Mouse (Mus musculus): ENCODE measurements around the gene Oas1h. TPM values are rescaled to one million over a fixed set of nuclear protein-coding genes. Genes with fewer than 3 reads are reported as not detected.
"Not testable (repeated sequence)": the region's sequence is repeated elsewhere in the genome, so short reads cannot be mapped to it uniquely, and the experiment has no call there.

Gene Oas1h
- total RNA-seq (2021), result not detected

DNA sequence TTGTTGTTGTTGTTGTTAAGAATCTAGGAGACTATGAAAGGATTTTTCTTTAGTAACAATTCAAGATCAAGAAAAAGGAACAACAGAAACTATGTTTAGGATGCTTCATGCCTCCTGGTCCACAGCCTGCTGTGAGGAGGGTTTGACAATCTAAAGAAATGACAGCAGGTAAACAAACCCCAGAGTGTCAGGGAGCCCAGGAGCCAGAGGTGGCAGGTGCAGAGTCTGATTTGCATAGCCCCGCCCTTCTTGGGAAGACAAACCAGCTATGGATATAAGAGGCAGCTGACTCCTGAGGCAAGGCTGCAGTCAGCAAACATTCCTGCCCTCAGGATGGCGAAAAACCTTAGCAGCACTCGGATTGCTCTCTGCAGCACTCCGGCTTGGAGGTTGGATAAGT is at the start of gene Oas1h:
Oas1h (plus strand) TSS at position 301 of the 400 bp plus-strand sequence.
- DNase-seq, result no peak

DNA sequence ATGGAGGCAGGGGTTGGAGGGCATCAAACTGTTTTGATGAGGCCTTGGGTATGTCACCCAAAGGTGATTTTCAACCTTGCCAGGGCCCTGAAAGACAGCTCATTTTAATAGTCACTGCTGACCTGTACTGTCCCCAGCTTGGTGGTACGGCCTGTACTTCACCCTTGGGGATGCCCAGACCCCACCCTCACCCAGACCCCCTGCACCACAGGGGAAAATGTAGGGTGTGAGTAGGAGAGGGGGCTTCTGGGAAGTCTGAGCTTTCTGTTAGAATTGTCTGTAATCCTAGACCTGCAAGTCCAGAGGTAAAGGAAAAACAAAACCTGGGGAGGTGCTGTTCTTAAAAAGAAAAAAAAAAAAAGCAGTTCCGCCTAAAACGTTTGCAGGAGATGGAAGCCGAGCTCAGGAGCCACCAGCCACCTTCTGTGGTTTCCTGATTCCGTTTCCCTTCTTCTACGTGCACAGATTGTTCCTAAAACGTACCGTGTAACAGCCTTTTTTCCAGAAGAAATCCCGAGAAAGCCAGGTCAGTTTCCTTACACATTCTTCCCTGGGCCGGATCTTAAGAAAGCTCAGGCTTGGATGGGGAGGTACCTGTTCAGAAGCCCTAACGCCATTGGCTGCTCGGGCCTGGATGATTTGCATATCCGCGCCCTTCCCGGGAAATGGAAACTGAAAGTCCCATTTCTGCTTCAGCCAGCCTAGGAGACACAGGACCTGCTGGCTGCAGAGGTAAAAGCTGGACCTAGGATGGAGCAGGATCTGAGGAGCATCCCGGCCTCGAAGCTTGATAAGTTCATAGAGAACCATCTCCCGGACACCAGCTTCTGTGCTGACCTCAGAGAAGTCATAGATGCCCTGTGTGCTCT is 49.0 kb upstream of the Oas1h start, which contains the start of gene Oas1c:
Oas1c (minus strand) TSS at position 564 of the 869 bp plus-strand sequence.
- peak; percentile 82 for DNase-seq

DNA sequence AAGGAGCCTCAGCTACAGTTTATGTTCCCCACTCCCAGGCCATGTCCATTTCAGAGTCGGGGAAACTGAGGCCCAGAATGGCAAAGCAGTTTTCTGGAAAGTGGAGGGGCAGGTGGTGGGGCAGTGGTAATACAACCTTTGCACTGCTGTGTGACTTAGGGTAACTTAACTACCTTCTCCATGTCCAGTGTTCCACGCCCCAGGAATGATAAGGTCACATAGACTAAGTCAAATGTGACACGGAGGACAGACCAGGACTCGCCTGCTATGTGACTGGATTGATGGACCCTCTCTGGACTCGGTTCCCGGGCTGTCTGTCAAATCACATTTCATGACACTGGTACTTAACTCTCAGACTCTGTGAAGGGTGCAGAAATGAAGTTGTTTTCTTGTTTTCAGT is 48.2 kb upstream of the Oas1h start:
- no peak for DNase-seq

DNA sequence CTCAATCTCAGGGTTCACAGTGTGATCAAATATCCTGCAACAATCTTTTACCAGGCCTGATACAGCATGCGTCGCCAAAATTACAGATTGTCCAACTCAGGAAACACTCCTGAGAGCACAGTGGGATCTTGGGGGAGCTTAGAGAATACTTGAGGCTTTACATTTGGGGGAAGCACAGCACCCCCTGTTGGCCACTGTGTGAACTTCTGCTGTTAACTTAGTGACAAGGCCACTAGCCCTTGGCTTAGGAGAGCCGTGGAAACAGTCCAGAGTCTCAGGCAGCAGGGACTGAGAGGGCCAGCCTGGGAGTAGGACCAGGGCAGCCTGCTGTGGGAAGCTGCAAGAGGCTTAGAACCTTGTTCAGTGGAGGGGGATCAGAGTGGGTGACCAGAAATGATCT is 45.3 kb upstream of the Oas1h start:
- DNase-seq, result peak; percentile 25

DNA sequence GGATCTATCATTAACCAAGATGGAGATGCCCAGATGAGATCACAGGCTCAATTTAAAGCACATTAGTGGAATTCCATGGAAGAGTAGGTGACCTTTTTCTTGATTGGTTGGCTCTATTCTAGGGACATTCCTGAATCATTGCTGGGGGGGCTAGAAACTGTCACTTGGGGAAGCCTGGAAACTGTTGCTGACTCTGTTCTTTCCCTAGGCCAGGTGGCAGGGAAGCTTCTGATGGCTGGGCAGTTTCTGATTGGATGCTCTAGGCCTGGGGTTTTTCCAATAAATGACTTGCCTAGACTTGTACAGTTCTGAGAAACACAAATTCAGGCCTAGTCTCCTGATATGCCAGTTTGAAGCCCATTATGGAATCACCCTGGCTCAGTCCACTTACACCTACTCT is 42.2 kb upstream of the Oas1h start:
- DNase-seq, result no peak

DNA sequence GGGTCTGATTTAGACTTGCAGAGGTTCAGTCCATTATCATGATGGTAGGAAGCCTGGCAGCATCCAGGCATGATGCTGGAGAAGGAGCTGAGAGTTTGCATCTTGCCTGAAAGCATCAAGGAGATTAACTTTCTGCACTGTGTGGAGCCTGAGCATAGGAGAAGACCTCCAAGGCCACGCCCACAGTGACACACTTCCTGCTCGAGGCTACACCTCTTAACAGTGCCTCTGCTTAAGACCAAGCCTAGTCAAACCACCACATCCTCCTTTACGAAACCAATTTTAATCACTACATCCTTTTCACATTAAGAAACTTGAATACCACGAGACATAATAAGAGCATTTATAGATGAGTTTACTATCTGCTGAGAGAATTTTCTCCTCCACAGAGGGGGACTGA is 30.2 kb upstream of the Oas1h start:
- no peak for DNase-seq

DNA sequence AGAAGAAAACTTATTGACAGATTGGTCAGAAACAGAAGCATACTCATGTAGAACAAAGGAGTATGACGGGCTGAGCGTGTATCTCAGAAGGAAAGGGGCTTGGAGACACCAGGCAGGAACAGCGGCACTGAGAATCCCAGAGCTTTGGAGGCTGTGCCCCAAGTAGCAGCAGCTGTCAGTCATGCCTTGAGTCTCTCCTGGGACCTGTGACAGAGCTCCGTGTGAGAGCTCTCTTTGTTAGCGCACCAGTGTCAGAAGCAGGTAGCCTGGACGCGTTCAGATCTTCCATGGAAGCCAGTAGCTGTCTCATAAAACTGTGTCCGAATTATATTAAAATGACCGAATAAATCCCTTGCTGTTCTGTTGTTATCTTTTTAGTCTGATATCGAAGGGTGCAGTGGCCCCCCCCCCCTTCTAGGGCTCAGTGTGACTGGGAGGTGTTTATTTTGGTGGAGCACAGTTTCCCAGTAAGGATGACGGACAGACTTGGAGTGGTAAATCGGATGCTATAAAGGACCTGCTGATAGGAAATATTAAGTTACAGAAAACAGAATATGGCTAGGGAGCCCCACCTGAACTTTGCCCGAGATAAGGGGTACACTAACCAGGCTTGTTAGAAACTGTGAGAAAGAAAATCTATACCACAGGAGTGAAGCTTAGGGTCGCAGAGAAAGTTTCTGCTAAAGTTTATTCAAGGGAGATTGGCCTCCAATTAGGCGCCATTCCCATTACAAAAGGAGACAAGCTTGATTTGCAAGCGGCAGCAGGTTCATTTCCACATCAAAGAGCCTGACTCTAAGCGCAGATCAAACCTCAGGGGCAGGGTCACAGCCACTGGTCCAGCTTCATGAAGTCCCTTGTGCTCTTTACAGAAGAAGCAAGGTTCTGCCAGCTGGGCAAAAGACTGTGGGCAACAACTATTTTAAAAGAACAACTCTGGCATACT is 27.6 kb upstream of the Oas1h start:
- no peak for DNase-seq

DNA sequence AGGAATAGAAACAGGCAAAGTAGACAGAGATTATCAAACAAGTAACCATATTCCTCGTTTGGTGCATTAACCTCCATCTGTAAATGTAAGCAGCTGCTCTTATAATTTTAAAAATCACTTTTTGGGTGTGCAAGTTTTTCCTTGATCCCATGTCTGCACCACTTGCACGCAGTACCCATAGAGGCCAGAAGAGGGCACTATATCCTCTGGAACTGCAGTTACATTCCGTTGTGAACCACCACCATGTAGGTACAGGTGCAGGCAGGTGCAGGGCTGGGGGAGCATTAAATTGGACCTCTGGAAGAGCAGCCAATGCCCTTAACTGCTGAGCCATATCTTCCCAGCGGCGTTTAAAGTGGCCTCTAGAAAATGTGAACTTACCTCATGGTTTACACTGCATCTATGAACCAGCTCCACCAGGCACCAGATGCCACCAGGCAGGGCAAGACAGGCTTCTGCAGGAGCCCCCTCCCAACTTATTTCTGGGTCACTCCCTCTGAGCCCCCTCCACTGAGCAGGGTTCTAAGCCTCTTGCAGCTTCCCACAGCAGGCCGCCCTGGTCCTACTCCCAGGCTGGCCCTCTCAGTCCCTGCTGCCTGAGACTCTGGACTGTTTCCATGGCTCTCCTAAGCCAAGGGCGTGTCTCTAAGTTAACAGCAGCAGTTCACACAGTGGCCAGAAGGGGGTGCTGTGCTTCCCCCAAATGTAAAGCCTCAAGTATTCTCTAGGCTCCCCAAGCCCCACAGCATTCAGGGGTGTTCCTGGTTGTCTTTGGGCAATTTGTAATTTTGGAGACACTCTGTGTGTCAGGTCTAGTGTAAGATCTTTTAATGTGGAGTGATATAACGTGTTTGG is 24.3 kb upstream of the Oas1h start:
- peak; percentile 58 for DNase-seq

DNA sequence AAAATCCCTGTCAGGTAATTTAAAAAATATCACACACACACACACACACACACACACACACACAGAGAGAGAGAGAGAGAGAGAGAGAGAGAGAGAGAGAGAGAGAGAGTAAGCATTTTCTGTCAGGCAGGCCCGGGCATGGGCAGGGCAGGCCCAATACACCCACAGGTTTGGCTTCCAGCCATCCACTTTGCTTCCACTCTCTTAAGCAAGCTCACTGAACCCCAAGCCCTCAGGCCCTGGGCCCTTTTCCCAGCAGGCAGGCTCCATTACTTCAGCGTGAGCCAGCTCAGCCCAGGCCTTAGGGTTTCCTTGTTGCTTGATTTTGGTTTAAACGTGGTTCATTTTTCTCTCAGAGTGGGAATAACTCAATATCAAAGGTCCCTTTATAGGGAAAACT is 16.5 kb upstream of the Oas1h start:
- DNase-seq, result peak; percentile 49

DNA sequence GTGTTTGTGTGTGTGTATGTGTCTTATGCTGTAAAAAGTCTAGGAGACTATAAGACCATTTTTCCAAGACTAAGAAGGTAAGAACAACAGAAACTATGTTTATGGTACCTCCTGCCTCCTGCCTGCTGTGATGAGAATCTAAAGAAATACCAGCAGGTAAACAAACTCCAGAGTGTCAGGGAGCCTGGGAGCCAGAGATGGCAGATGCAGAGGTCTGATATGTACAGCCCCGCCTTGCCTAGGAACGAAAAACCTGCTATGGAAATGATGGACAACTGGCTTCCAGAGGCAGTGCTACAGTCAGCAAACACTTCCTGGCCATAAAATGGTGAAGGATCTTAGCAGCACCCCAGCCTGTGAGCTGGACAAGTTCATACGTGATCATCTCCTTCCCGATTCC is 14.2 kb upstream of the Oas1h start, which contains the start of gene Oas1f:
Oas1f (plus strand) TSS at position 301 of the 400 bp plus-strand sequence.
- DNase-seq, result no peak

DNA sequence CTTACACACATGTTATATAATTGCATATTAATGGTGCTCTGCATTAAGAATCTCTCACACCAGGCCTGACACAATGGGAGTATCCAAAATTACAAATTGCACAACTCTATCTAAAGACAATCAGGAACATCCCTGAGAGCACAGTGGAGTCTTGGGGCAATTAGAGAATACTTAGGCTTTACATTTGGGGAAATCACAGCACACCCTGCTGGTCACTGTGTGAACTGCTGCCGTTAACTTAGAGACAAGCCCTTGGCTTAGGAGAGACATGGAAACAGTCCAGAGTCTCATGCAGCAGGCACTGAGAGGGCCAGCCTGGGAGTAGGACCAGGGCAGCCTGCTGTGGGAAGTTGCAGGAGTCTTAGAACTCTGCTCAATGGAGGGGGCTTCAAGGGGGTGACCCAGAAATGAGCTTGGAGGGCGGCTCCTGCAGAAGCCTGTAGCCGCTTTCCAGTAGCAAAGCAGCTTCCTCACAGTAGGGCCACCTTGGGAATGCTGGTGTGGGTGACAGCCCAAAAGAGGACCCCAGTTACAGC is 11.6 kb upstream of the Oas1h start:
- peak; percentile 39 for DNase-seq

DNA sequence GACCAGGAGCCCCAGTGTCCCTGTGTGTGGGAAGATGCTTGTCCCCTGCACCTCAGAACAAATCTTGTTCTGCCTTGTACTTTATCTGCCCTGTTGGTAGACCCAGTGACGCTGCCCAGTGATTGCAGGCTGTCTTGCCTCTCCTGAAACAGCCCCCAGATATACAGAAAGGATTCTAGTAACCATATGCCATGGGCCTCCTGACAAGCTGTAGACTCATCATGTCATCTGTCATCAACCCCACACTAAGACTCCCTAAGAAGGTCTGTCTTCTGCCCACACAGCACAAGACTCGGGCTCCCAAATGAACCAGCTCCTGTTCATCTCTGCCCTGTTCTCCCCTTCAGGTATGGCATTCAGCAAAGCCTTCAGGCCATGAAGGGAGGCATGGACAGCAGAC is 2.0 kb upstream of the Oas1h start:
- DNase-seq, result no peak

DNA sequence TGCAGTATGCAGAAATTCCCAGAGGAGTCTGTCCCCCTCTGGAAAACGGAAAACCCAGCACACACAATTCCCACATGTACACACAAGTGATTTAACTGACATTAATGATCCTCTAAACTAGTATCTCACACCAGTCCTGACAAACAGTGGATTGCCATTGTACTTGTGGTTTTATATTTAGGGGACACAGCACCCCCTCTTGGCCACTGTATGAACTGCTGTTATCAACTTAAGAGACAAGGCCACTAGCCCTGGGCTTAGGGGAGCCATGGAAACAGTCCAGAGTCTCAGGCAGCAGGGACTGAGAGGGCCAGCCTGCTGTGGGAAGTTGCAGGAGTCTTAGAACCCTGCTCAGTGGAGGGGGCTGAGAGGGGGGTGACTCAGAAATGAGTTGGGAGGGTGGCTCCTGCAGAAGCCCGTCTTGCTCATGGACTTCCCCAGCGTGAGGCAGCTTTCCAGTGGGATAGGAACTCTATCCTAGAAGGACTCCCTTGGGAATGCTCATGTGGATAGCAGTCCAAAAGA is 4.2 kb downstream of the Oas1h start:
- peak; percentile 8 for DNase-seq

DNA sequence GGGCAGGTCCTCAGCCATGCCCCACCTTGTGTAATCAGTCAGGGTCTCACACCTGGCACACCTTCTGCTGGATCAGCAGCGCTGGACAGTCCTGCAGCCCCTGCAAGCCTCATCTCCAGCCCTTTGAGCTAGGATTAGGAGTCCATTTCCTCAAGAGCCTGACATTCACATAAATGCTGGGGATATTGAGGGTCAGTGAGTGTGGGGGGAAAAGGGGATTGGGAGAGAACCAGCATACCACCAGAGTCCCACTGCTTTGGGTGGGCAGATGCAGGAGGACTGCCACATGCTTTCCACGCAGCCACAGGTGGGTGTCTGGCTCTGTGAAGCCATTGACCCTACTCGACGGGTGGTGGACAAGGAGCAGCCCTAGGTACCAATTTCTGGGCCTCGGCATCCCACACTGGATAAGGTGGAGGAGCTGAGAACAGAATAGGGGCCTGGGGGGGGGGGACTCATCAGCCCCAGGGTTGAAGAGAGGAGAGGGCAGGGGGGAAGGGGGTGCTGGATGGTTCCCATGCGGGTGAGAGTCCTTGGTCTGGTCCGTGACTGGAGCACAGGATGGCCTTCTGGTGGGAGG is 8.3 kb downstream of the Oas1h start:
- DNase-seq, result no peak

DNA sequence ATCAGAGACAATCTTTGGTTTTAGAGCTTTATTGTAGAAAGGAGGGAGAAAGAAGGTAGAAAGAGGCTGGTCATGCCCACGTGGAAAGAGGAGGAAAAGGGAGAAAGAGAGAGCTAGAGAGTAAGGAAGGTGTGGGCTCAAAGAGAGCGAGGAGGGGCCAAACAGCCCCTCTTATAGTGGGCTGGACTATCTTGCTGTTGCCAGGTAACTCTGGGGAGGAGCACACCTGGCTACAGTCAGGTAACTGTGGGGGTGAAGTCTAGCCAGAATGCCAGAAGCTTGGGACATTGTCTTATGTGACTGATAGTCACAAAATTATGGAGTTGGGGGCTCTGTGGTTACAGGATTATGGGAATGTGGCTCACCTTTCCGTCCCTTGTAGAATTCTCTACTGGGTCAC is 8.9 kb downstream of the Oas1h start:
- no peak for DNase-seq

DNA sequence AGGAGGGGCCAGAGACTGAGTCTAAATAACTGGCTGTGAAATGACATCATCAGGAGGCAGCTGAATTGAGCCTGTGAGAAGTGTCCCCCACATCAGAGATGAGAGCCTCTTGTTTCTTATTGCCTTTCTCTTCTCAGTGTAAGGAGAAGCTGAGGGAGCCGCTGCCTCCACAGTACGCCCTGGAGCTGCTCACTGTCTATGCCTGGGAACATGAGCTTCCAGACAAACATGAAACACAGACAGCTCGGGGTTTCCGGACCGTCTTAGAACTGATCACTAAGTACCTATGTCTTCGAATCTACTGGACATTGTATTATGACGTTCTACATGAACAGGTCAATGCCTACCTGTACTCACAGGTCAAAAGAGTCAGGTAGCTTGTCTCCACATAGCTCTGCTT is 9.6 kb downstream of the Oas1h start:
- DNase-seq, result no peak

DNA sequence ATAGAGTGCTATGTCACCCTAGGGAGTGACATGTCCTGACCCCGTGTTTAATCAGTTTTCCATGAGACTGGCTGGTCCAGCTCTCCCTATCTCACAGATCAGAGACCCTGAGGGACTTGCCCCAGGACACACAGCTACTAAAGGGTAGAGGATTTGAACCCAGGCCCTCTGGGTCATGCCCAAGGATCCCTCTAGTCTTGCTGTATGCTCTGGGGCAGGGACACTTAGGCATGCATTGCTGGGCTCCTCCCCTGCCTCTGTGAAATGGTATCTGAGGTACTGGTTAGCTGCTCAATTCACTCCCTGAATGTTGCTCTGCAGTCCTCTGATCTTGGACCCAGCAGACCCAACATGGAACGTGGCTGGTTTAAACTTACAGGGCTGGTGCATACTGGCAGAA is 10.2 kb downstream of the Oas1h start:
- DNase-seq, result no peak

DNA sequence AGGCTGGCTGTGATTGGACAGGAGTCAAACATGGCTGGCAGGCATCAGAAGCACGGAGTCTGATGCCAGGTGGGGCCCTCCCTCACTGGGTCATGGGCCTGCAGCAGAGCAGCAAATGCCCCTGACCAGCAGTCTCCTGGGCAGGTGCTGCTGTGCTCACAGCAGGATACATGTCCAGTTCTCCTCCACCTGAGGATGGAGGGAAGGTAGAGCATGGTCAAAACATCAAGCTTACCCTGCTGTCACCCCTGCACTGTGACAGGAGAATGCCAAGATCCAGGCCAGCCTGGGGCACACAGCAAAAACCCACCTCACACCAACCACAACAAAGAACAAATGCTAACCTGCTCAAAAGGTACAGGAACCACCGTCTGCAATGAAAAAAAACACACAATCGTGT is 15.6 kb downstream of the Oas1h start:
- DNase-seq, result not testable (repeated sequence)

DNA sequence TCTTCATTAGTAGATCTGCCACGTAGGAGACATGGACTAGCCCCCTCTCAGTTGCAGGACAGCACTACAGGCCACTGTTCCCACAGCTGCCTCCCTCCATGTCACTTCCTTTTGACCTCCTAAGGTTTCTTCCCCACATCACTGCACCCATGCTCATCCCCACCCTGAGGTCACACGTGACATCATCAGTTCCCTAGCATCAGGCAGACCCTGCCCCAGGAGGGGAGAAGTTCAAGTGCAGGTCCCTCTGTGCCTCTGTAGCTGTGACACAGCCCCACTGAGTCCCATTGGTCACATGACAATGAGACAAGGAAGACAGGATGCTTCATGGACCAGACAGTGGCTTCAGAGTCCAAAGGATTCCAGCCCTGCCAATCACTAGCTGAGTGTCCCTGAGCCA is 16.2 kb downstream of the Oas1h start:
- DNase-seq, result not testable (repeated sequence)

DNA sequence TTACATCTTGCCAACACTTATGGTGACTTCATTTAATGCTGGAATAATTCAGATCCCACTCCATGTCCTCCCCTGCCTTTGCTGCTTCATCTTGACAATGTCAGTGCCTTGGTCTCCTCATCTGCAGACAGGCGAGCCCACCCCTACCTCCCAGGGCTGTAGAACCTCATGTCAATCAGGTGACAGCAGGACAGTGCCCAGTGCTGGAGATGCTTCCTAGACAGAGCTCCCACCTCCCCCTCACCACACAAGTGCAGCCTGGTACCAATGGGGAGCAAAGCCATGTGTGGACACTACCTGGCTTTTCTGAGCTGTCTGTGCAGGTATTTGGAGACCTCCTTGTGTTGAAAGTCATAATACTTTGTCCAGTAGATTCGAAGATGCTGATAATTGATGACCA is 17.6 kb downstream of the Oas1h start:
- DNase-seq, result not testable (repeated sequence)

DNA sequence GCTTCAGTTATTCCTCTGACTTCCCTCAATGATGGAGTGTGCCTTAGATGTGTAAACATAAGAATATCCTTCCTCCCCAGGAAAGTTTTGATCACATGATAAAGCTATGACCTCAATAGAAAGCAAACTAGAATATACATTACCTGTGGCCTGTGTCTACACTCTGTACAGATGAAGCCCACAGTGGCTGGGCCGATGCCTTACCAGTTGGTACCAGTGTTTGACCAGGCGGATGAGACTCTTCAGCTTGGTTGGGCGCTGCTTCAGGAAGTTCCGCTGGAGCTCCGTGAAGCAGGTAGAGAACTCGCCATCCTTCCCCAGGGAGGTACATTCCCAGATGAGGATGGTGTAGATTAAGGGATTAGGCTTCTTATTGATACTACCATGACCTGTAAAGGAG is 20.5 kb downstream of the Oas1h start:
- not testable (repeated sequence) for DNase-seq
